Mouse (Mus musculus): ENCODE measurements around the gene 1700084M14Rik. TPM values are rescaled to one million over a fixed set of nuclear protein-coding genes. Genes with fewer than 3 reads are reported as not detected.

1700084M14Rik gene
- not detected in 2 replicates for polyA plus RNA-seq (2015; fragmentation: Nextera tagmentation; extraction: Ambion mirVana)

DNA sequence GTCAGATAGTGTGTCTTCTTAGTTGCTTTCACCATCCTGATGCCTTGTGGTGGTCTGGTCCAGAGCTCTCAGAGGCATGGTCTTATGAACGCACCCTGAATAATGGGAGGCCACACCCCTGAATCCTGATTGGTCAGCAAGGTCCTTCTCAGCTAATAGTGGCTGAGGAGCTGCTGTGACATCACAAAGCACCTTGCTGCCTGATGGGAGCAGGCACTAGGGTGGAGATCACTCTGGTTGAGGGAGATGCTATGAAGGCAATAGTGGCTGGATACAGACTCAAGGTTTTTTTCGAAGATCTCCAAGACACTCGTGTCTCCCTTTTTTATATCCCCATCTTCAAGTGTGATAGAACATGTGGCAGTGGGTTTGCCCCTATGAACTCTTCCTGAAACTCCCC is at the start of gene 1700084M14Rik:
TSS of gene 1700084M14Rik (minus strand) at position 101 of the 400 bp plus-strand sequence.

Other genes starting within 250 kb of the 1700084M14Rik start
- not detected in 2 replicates for gene Mageb2, start 244.2 kb downstream of the 1700084M14Rik start, polyA plus RNA-seq (2015; fragmentation: Nextera tagmentation; extraction: Ambion mirVana)
- gene Gm5072, start 183.4 kb downstream of the 1700084M14Rik start, polyA plus RNA-seq (2015; fragmentation: Nextera tagmentation; extraction: Ambion mirVana) = not detected in 2 replicates
- gene Gm8914, start 95.8 kb downstream of the 1700084M14Rik start, polyA plus RNA-seq (2015; fragmentation: Nextera tagmentation; extraction: Ambion mirVana) = not detected in 2 replicates
- not detected in 2 replicates for gene Gm14781, start 56.3 kb upstream of the 1700084M14Rik start, polyA plus RNA-seq (2015; fragmentation: Nextera tagmentation; extraction: Ambion mirVana)
- not detected in 2 replicates for gene Mageb5, start 207.1 kb upstream of the 1700084M14Rik start, polyA plus RNA-seq (2015; fragmentation: Nextera tagmentation; extraction: Ambion mirVana)